Mouse (Mus musculus): ENCODE measurements around the gene Fam131b. TPM values are rescaled to one million over a fixed set of nuclear protein-coding genes. Genes with fewer than 3 reads are reported as not detected.

The Fam131b gene
- polyA plus RNA-seq, 1 experiment from 2014 or later: 0.10 TPM

DNA sequence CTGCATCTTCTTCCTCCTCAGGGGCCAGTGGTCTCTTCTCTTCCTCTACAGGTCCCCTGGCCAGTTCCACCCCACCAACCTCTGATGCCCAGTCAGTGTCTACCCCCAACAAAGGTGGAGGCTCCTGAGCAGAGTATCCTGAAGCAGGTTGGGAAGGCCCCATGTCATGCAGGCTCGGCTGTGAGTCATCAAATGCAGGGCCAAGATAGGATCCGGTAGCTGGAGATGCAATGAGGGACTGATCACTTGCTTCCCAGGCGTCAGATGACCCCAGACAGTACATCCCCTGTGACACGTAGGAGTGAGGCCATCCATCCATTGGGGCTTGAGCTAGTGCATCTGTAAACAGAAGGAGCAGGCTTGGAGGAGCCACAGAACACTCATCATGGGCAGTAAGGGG is 6.2 kb downstream of the Fam131b start:
- peaks cover 19% of the 10 kb centered on the region for H3K27me3 ChIP-seq (ENCODE audit: control insufficient read depth, insufficient read depth, low read depth, low read length)
- no peak overlapping the region for H3K4me2 ChIP-seq (ENCODE audit: low read depth, low read length)
- H3K27ac ChIP-seq (ENCODE audit: low read length): no peak overlapping the region
- ATAC-seq (ENCODE audit: low read depth): no peak
- no peaks in the 10 kb centered on the region for H3K9me3 ChIP-seq (ENCODE audit: control insufficient read depth, low read length)
- no peak overlapping the region for H3K4me3 ChIP-seq (ENCODE audit: low read length)
- no peaks in the 10 kb centered on the region for H3K36me3 ChIP-seq (ENCODE audit: control insufficient read depth, insufficient read depth, low read length)
- no peaks in the 10 kb centered on the region for H3K4me1 ChIP-seq (replicated peaks; ENCODE audit: control insufficient read depth, insufficient read depth, low read length)
- no peak overlapping the region for H3K9ac ChIP-seq (ENCODE audit: low read length)
- WGBS: 52% methylated on average over 4 of the region's 4 CpGs

DNA sequence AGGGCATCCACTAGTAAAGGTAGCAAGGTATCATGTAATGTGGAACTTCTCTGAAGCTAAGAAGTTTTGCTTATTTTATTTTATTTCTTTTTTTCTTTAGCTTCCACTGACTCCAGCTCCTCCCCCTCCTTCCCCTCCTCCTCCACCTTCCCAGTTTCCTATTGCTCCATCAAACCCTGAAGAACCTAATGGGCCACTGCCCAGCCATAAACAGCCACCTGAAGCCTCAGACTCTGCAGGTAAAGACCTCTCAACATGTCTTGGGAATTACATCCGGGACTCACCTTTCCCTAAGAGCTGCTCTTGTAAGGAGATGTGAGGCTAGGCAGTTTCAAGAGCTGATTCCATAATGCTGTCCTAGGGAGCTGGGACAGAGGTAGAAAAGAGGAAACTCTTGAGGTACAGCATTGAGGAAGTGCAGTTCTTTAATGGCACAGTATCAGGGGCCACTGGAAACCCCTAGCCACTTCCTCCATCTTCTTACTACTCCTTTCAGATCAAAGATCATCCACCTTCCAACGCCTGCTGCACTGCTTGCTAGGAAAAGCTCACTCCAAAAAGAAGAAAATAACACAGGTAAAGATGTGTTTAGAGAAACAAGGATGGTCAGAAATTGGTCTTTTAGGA is 13.9 kb downstream of the Fam131b start:
- Histone ChIP-seq H3K27ac (ENCODE audit: low read length) (no peak overlapping the region), H3K9me3 (ENCODE audit: control insufficient read depth, low read length) (no peaks in the 10 kb centered on the region), H3K4me1 (replicated peaks; ENCODE audit: control insufficient read depth, insufficient read depth, low read length) (no peaks in the 10 kb centered on the region), H3K4me3 (ENCODE audit: low read length) (no peak overlapping the region), H3K9ac (ENCODE audit: low read length) (no peak overlapping the region), H3K4me2 (ENCODE audit: low read depth, low read length) (no peak overlapping the region), H3K36me3 (ENCODE audit: control insufficient read depth, insufficient read depth, low read length) (no peaks in the 10 kb centered on the region), H3K27me3 (ENCODE audit: control insufficient read depth, insufficient read depth, low read depth, low read length) (no peaks in the 10 kb centered on the region)
- 82% methylated on average over 2 of the region's 2 CpGs for WGBS
- no peak for ATAC-seq (ENCODE audit: low read depth)

GRCm38 (mm10) chr6:42309816-42310378 is 14.5 kb downstream of the Fam131b start:
- Histone ChIP-seq H3K9ac (ENCODE audit: low read length) (no peak overlapping the region), H3K36me3 (ENCODE audit: control insufficient read depth, insufficient read depth, low read length) (no peaks in the 10 kb centered on the region), H3K4me1 (replicated peaks; ENCODE audit: control insufficient read depth, insufficient read depth, low read length) (no peaks in the 10 kb centered on the region), H3K4me2 (ENCODE audit: low read depth, low read length) (no peak overlapping the region), H3K27me3 (ENCODE audit: control insufficient read depth, insufficient read depth, low read depth, low read length) (no peaks in the 10 kb centered on the region), H3K9me3 (ENCODE audit: control insufficient read depth, low read length) (no peaks in the 10 kb centered on the region), H3K27ac (ENCODE audit: low read length) (no peak overlapping the region), H3K4me3 (ENCODE audit: low read length) (no peak overlapping the region)
- WGBS: 44% methylated on average over 8 of the region's 8 CpGs
- no peak for ATAC-seq (ENCODE audit: low read depth)

DNA sequence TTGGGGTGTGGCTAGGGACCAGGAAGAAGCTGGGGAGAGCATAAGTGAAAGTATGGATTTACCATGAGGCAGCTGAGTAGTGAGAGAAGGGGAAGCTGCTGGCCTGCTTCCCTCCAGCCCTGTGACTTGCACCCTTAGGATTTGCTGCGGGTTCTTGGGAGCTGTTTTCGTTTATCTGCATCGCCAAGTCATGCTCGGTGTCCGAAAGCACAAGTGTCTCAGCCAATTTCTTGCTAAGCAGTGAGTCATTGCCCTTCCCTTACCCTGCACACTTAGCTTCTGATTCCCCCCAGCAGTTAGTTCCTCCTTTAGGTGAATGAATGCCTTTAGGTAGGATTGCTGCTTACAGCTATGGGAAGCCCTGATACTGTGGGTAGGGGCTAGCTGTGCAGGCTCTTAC is 25.1 kb downstream of the Fam131b start:
- H3K4me1 ChIP-seq (replicated peaks; ENCODE audit: control insufficient read depth, insufficient read depth, low read length): no peaks in the 10 kb centered on the region
- H3K27me3 ChIP-seq (ENCODE audit: control insufficient read depth, insufficient read depth, low read depth, low read length): no peaks in the 10 kb centered on the region
- H3K9me3 ChIP-seq (ENCODE audit: control insufficient read depth, low read length): no peaks in the 10 kb centered on the region
- no peak overlapping the region for H3K4me2 ChIP-seq (ENCODE audit: low read depth, low read length)
- no peaks in the 10 kb centered on the region for H3K36me3 ChIP-seq (ENCODE audit: control insufficient read depth, insufficient read depth, low read length)
- no peak overlapping the region for H3K4me3 ChIP-seq (ENCODE audit: low read length)
- ATAC-seq (ENCODE audit: low read depth): no peak
- no peak overlapping the region for H3K9ac ChIP-seq (ENCODE audit: low read length)
- 91% methylated on average over 5 of the region's 5 CpGs for WGBS
- no peak overlapping the region for H3K27ac ChIP-seq (ENCODE audit: low read length)

DNA sequence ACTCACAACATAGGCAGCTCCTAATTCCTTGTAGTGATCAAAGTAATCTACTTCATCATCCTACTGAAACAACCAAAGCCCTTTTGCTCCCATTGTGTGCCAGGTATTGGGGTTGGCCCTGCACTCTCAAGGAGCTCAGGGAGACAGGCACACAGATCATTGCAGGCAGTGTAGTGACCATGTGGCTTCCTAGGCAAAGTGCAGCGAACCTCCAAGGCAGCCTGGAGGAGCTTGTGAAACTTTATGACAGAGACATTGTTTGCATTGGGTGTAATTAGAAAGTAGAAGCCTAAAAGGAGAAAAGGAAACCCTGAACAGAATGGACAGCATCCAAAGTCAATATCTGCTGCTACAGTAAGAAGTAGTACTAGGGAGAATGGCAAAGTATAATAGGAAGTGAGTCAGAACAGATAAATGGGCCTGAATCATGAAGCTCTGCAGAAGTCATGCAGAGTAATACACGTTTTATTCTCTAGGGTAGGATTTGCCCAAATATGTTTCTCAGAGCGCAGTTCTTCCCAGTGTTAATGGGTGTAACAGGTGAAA is 28.8 kb downstream of the Fam131b start:
- no peak for ATAC-seq (ENCODE audit: low read depth)
- no peaks in the 10 kb centered on the region for H3K36me3 ChIP-seq (ENCODE audit: control insufficient read depth, insufficient read depth, low read length)
- no peak overlapping the region for H3K27ac ChIP-seq (ENCODE audit: low read length)
- H3K4me2 ChIP-seq (ENCODE audit: low read depth, low read length): no peak overlapping the region
- no peaks in the 10 kb centered on the region for H3K9me3 ChIP-seq (ENCODE audit: control insufficient read depth, low read length)
- H3K9ac ChIP-seq (ENCODE audit: low read length): no peak overlapping the region
- H3K27me3 ChIP-seq (ENCODE audit: control insufficient read depth, insufficient read depth, low read depth, low read length): no peaks in the 10 kb centered on the region
- 69% methylated on average over 3 of the region's 3 CpGs for WGBS
- H3K4me1 ChIP-seq (replicated peaks; ENCODE audit: control insufficient read depth, insufficient read depth, low read length): no peaks in the 10 kb centered on the region
- no peak overlapping the region for H3K4me3 ChIP-seq (ENCODE audit: low read length)

- Histone ChIP-seq H3K4me2 (ENCODE audit: low read depth, low read length) (no peak overlapping the region), H3K27me3 (ENCODE audit: control insufficient read depth, insufficient read depth, low read depth, low read length) (no peaks in the 10 kb centered on the region), H3K4me1 (replicated peaks; ENCODE audit: control insufficient read depth, insufficient read depth, low read length) (no peaks in the 10 kb centered on the region), H3K36me3 (ENCODE audit: control insufficient read depth, insufficient read depth, low read length) (no peaks in the 10 kb centered on the region), H3K9me3 (ENCODE audit: control insufficient read depth, low read length) (no peaks in the 10 kb centered on the region), H3K9ac (ENCODE audit: low read length) (no peak overlapping the region), H3K27ac (ENCODE audit: low read length) (no peak overlapping the region), H3K4me3 (ENCODE audit: low read length) (no peak overlapping the region)
- 83% methylated on average over 6 of the region's 6 CpGs for WGBS
- no peak for ATAC-seq (ENCODE audit: low read depth)
Measured at GRCm38 (mm10) chr6:42293327-42293726, 31.1 kb downstream of the Fam131b start.

- no peak for ATAC-seq (ENCODE audit: low read depth)
- no peak overlapping the region for H3K4me3 ChIP-seq (ENCODE audit: low read length)
- H3K27ac ChIP-seq (ENCODE audit: low read length): no peak overlapping the region
- H3K36me3 ChIP-seq (ENCODE audit: control insufficient read depth, insufficient read depth, low read length): no peaks in the 10 kb centered on the region; the same call in 1 of the 2 replicates
- no peaks in the 10 kb centered on the region for H3K4me1 ChIP-seq (replicated peaks; ENCODE audit: control insufficient read depth, insufficient read depth, low read length)
- H3K9ac ChIP-seq (ENCODE audit: low read length): no peak overlapping the region
- no peak overlapping the region for H3K4me2 ChIP-seq (ENCODE audit: low read depth, low read length)
- H3K27me3 ChIP-seq (ENCODE audit: control insufficient read depth, insufficient read depth, low read depth, low read length): no peaks in the 10 kb centered on the region
- H3K9me3 ChIP-seq (ENCODE audit: control insufficient read depth, low read length): no peaks in the 10 kb centered on the region
Measured at GRCm38 (mm10) chr6:42287562-42287961, 36.9 kb downstream of the Fam131b start.

DNA sequence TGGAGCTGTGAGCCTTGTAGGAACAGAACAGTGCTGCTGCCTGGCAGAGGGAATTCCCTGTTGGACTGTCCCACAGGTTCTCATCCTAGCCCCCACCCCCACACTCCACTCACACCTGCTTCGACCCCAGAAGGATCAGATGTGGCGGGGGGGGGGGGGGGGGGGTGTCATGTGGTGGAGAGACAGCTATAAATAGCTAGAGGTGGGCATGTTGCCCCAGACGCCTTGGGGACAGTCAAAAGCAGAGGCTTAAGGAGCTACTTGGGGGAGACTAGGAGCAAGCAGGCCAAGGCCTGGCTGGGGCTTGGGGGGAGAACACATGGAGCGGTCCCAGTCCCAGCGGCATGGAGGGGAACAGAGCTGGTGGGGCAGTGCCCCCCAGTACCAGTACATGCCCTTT is 38.0 kb downstream of the Fam131b start, which contains the start of gene Clcn1:
Gene Clcn1, plus strand, starts transcription at position 238 of the 400 bp plus-strand sequence.
- no peak within 1 kb of the TSS for H3K27ac ChIP-seq (ENCODE audit: low read length)
- no peak for ATAC-seq (ENCODE audit: low read depth)
- 61% methylated on average over 5 of the region's 5 CpGs for WGBS

GRCm38 (mm10) chr6:42282865-42283528 is 41.4 kb downstream of the Fam131b start:
- H3K36me3 ChIP-seq (ENCODE audit: control insufficient read depth, insufficient read depth, low read length): peaks cover 23% of the 10 kb centered on the region
- WGBS: 71% methylated on average over 5 of the region's 5 CpGs

More for the DNA sequence above, 38.0 kb downstream of the Fam131b start, which contains the start of gene Clcn1:
- Histone ChIP-seq H3K27me3 (ENCODE audit: control insufficient read depth, insufficient read depth, low read depth, low read length) (no peaks in the 10 kb centered on the region), H3K4me3 (ENCODE audit: low read length) (no peak within 1 kb of the TSS), H3K36me3 (ENCODE audit: control insufficient read depth, insufficient read depth, low read length) (peaks cover 9% of the 10 kb centered on the region), H3K4me1 (replicated peaks; ENCODE audit: control insufficient read depth, insufficient read depth, low read length) (no peaks in the 10 kb centered on the region), H3K9ac (ENCODE audit: low read length) (no peak within 1 kb of the TSS), H3K4me2 (ENCODE audit: low read depth, low read length) (no peak within 1 kb of the TSS), H3K9me3 (ENCODE audit: control insufficient read depth, low read length) (no peaks in the 10 kb centered on the region)

More at GRCm38 (mm10) chr6:42282865-42283528, 41.4 kb downstream of the Fam131b start:
- Histone ChIP-seq H3K27ac (ENCODE audit: low read length) (no peak overlapping the region), H3K9ac (ENCODE audit: low read length) (no peak overlapping the region), H3K27me3 (ENCODE audit: control insufficient read depth, insufficient read depth, low read depth, low read length) (no peaks in the 10 kb centered on the region), H3K4me2 (ENCODE audit: low read depth, low read length) (no peak overlapping the region), H3K9me3 (ENCODE audit: control insufficient read depth, low read length) (no peaks in the 10 kb centered on the region), H3K4me3 (ENCODE audit: low read length) (no peak overlapping the region), H3K4me1 (replicated peaks; ENCODE audit: control insufficient read depth, insufficient read depth, low read length) (no peaks in the 10 kb centered on the region)
- no peak for ATAC-seq (ENCODE audit: low read depth)
